Mouse (Mus musculus) urinary bladder, postnatal 25 days (tissue): Measurements from ENCODE around the gene Alkbh6.

ENCODE experiments used
- DNase-seq: peaks from one replicate; pipeline ENCODE4 v3.0.0; 2022; ENCODE audit warnings: low spot score

Gene Alkbh6

GRCm38 (mm10) chr7:30295103-30295502, 13.4 kb upstream of the Alkbh6 start:
- no peak for DNase-seq

GRCm38 (mm10) chr7:30296816-30297215, 11.7 kb upstream of the Alkbh6 start:
- DNase-seq = no peak

GRCm38 (mm10) chr7:30297266-30297665, 11.3 kb upstream of the Alkbh6 start:
- DNase-seq = no peak

- DNase-seq = no peak
Observed at GRCm38 (mm10) chr7:30300914-30301313, 7.6 kb upstream of the Alkbh6 start.

- DNase-seq = no peak
Observed at GRCm38 (mm10) chr7:30306083-30306779, 2.3 kb upstream of the Alkbh6 start.

- DNase-seq = no peak
Observed at GRCm38 (mm10) chr7:30309395-30310129, 1.0 kb downstream of the Alkbh6 start.

GRCm38 (mm10) chr7:30310136-30310535, 1.6 kb downstream of the Alkbh6 start:
- DNase-seq = no peak

GRCm38 (mm10) chr7:30313666-30314320, 5.3 kb downstream of the Alkbh6 start:
- no peak for DNase-seq

- no peak for DNase-seq
Observed at GRCm38 (mm10) chr7:30314721-30315155, 6.2 kb downstream of the Alkbh6 start, which contains the start of gene Syne4. Gene Syne4, plus strand, starts transcription at chr7:30314807.

GRCm38 (mm10) chr7:30315559-30316529, 7.3 kb downstream of the Alkbh6 start:
- no peak for DNase-seq

- no peak for DNase-seq
Observed at GRCm38 (mm10) chr7:30318142-30318541, 9.6 kb downstream of the Alkbh6 start.

- DNase-seq = no peak
Observed at GRCm38 (mm10) chr7:30320946-30321345, 12.4 kb downstream of the Alkbh6 start.

- peak; percentile 49 for DNase-seq
Observed at GRCm38 (mm10) chr7:30321539-30322284, 13.2 kb downstream of the Alkbh6 start, which contains the start of gene E130208F15Rik. Gene E130208F15Rik, plus strand, starts transcription at chr7:30321740.

GRCm38 (mm10) chr7:30322285-30322667, 13.8 kb downstream of the Alkbh6 start:
- peak; percentile 94 for DNase-seq

- no peak for DNase-seq
Observed at GRCm38 (mm10) chr7:30322865-30323264, 14.3 kb downstream of the Alkbh6 start.

GRCm38 (mm10) chr7:30323795-30324194, 15.3 kb downstream of the Alkbh6 start, which contains the start of gene Sdhaf1:
Gene Sdhaf1, minus strand, starts transcription at chr7:30323895.
- DNase-seq = no peak

- no peak for DNase-seq
Observed at GRCm38 (mm10) chr7:30324300-30324944, 15.9 kb downstream of the Alkbh6 start.

GRCm38 (mm10) chr7:30325364-30325763, 16.8 kb downstream of the Alkbh6 start:
- DNase-seq = no peak

GRCm38 (mm10) chr7:30326427-30326826, 17.9 kb downstream of the Alkbh6 start:
- DNase-seq = no peak

GRCm38 (mm10) chr7:30327140-30327539, 18.6 kb downstream of the Alkbh6 start:
- no peak for DNase-seq
